Mouse (Mus musculus): ENCODE results near the gene Inip. TPM values are rescaled to one million over a fixed set of nuclear protein-coding genes. Genes with fewer than 3 reads are reported as not detected.

Gene Inip
- polyA plus RNA-seq, 1 experiment from 2014 or later = 40.2 TPM

- H3K36me3 ChIP-seq (ENCODE audit: insufficient read depth, low read length) = no peaks in the 10 kb centered on the region; the same call in 1 of the 2 replicates
- ATAC-seq (replicated peaks; ENCODE audit: low FRiP score, low read depth) (no peak), DNase-seq (ENCODE audit: low spot score) (no peak)
- no peak overlapping the region for H3K27ac ChIP-seq
- H3K4me2 ChIP-seq (ENCODE audit: low read length) = no peak overlapping the region
- H3K4me1 ChIP-seq (replicated peaks; ENCODE audit: insufficient read depth, low read length) = no peaks in the 10 kb centered on the region
- no peaks in the 10 kb centered on the region for H3K27me3 ChIP-seq (ENCODE audit: insufficient read depth, low read length)
- no peak overlapping the region for H3K9ac ChIP-seq (ENCODE audit: low read depth, low read length)
- H3K4me3 ChIP-seq (replicated peaks; ENCODE audit: low read depth, low read length) = no peak overlapping the region
- no peak for TF ChIP-seq CTCF (IDR thresholded peaks at IDR 0.05; ENCODE audit: low read depth)
- 55% methylated on average over 6 of the region's 6 CpGs for WGBS
- no peaks in the 10 kb centered on the region for H3K9me3 ChIP-seq (replicated peaks; ENCODE audit: low read length)
These were observed 31.4 kb upstream of the Inip start for GRCm38 (mm10) chr4:59832810-59833209.

DNA sequence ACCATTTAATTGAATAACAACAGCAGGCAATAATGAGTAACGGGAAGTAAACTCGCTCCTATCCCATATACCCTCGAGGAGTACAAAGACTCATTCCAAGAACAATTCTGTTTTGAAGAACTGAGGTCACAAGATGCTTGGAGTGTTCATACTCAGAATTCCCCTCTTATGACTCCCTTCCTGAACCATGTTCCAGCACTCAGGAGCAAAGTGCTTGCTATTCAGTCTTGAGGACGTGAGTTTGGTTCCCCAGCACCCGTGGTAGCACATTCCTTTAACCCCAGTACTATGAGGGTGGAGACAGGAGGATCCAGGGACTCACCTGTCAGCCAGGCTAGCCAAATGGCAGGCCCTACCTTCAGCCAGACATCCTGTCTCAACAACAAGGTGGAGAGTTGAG lies 29.6 kb upstream of the Inip start:
- no peak overlapping the region for H3K27ac ChIP-seq
- no peaks in the 10 kb centered on the region for H3K4me1 ChIP-seq (replicated peaks; ENCODE audit: insufficient read depth, low read length)
- H3K4me3 ChIP-seq (replicated peaks; ENCODE audit: low read depth, low read length) = no peak overlapping the region
- no peak overlapping the region for H3K9ac ChIP-seq (ENCODE audit: low read depth, low read length)
- H3K36me3 ChIP-seq (ENCODE audit: insufficient read depth, low read length) = no peaks in the 10 kb centered on the region; the same call in 1 of the 2 replicates
- TF ChIP-seq CTCF (IDR thresholded peaks at IDR 0.05; ENCODE audit: low read depth) = no peak
- H3K4me2 ChIP-seq (ENCODE audit: low read length) = no peak overlapping the region
- 80% methylated on average over 5 of the region's 5 CpGs for WGBS
- ATAC-seq (replicated peaks; ENCODE audit: low FRiP score, low read depth) = no peak
- no peak for DNase-seq (ENCODE audit: low spot score)
- H3K9me3 ChIP-seq (replicated peaks; ENCODE audit: low read length) = no peaks in the 10 kb centered on the region
- H3K27me3 ChIP-seq (ENCODE audit: insufficient read depth, low read length) = no peaks in the 10 kb centered on the region

GRCm38 (mm10) chr4:59829072-59829471 lies 27.7 kb upstream of the Inip start:
- H3K27ac ChIP-seq = no peak overlapping the region
- DNase-seq (ENCODE audit: low spot score) (no peak), ATAC-seq (replicated peaks; ENCODE audit: low FRiP score, low read depth) (no peak)
- H3K4me1 ChIP-seq (replicated peaks; ENCODE audit: insufficient read depth, low read length) = no peaks in the 10 kb centered on the region
- H3K36me3 ChIP-seq (ENCODE audit: insufficient read depth, low read length) = no peaks in the 10 kb centered on the region
- no peak overlapping the region for H3K4me2 ChIP-seq (ENCODE audit: low read length)
- no peak overlapping the region for H3K9ac ChIP-seq (ENCODE audit: low read depth, low read length)
- H3K9me3 ChIP-seq (replicated peaks; ENCODE audit: low read length) = no peaks in the 10 kb centered on the region
- no peaks in the 10 kb centered on the region for H3K27me3 ChIP-seq (ENCODE audit: insufficient read depth, low read length)
- no peak for TF ChIP-seq CTCF (IDR thresholded peaks at IDR 0.05; ENCODE audit: low read depth)
- no peak overlapping the region for H3K4me3 ChIP-seq (replicated peaks; ENCODE audit: low read depth, low read length)
- 82% methylated on average over 4 of the region's 4 CpGs for WGBS

GRCm38 (mm10) chr4:59826381-59826780 lies 25.0 kb upstream of the Inip start:
- no peak overlapping the region for H3K4me3 ChIP-seq (replicated peaks; ENCODE audit: low read depth, low read length)
- no peak for ATAC-seq (replicated peaks; ENCODE audit: low FRiP score, low read depth)
- WGBS = 92% methylated on average over 5 of the region's 5 CpGs

GRCm38 (mm10) chr4:59825634-59826033 lies 24.2 kb upstream of the Inip start:
- Histone ChIP-seq H3K27ac (no peak overlapping the region), H3K9me3 (replicated peaks; ENCODE audit: low read length) (no peaks in the 10 kb centered on the region), H3K4me2 (ENCODE audit: low read length) (no peak overlapping the region), H3K36me3 (ENCODE audit: insufficient read depth, low read length) (no peaks in the 10 kb centered on the region), H3K4me3 (replicated peaks; ENCODE audit: low read depth, low read length) (no peak overlapping the region), H3K4me1 (replicated peaks; ENCODE audit: insufficient read depth, low read length) (no peaks in the 10 kb centered on the region), H3K27me3 (ENCODE audit: insufficient read depth, low read length) (no peaks in the 10 kb centered on the region), H3K9ac (ENCODE audit: low read depth, low read length) (no peak overlapping the region)
- no peak for TF ChIP-seq CTCF (IDR thresholded peaks at IDR 0.05; ENCODE audit: low read depth)
- DNase-seq (ENCODE audit: low spot score) (no peak), ATAC-seq (replicated peaks; ENCODE audit: low FRiP score, low read depth) (no peak)
- whole genome bisulfite sequencing = 74% methylated on average over 6 of the region's 6 CpGs

More at GRCm38 (mm10) chr4:59826381-59826780, 25.0 kb upstream of the Inip start:
- no peaks in the 10 kb centered on the region for H3K36me3 ChIP-seq (ENCODE audit: insufficient read depth, low read length)
- DNase-seq (ENCODE audit: low spot score) = no peak
- H3K27ac ChIP-seq = no peak overlapping the region
- H3K4me2 ChIP-seq (ENCODE audit: low read length) = no peak overlapping the region
- TF ChIP-seq CTCF (IDR thresholded peaks at IDR 0.05; ENCODE audit: low read depth) = no peak
- no peaks in the 10 kb centered on the region for H3K9me3 ChIP-seq (replicated peaks; ENCODE audit: low read length)
- H3K4me1 ChIP-seq (replicated peaks; ENCODE audit: insufficient read depth, low read length) = no peaks in the 10 kb centered on the region
- no peaks in the 10 kb centered on the region for H3K27me3 ChIP-seq (ENCODE audit: insufficient read depth, low read length)
- no peak overlapping the region for H3K9ac ChIP-seq (ENCODE audit: low read depth, low read length)

DNA sequence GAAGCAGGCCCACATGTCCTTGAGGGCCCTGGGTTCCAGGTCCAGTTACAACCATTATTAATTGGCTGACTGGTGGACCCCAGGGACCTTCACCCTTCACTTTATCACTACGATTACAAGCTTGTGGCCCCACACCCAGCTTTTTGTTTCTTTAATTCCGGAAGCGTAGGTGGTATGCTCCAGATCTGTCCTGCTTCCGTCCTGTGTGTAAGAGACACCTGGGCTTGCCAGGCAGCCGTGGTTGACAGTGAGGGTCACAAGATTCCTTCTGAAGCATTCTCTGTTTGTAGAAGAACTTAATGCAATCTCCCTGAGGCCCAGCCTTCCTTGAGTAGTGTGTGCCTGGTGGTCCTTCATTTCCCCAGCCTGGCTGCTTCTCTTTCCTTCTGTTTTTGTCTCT lies 23.5 kb upstream of the Inip start:
- no peaks in the 10 kb centered on the region for H3K27me3 ChIP-seq (ENCODE audit: insufficient read depth, low read length)
- H3K4me3 ChIP-seq (replicated peaks; ENCODE audit: low read depth, low read length) = no peak overlapping the region
- no peak overlapping the region for H3K9ac ChIP-seq (ENCODE audit: low read depth, low read length)
- no peaks in the 10 kb centered on the region for H3K36me3 ChIP-seq (ENCODE audit: insufficient read depth, low read length)
- WGBS = 84% methylated on average over 5 of the region's 5 CpGs
- H3K4me1 ChIP-seq (replicated peaks; ENCODE audit: insufficient read depth, low read length) = 0 out of 2 replicates have a peak, but pooled peaks cover 2% of the 10 kb centered on the region
- no peaks in the 10 kb centered on the region for H3K9me3 ChIP-seq (replicated peaks; ENCODE audit: low read length)
- ATAC-seq (replicated peaks; ENCODE audit: low FRiP score, low read depth) = no peak
- H3K4me2 ChIP-seq (ENCODE audit: low read length) = no peak overlapping the region
- no peak for TF ChIP-seq CTCF (IDR thresholded peaks at IDR 0.05; ENCODE audit: low read depth)
- no peak overlapping the region for H3K27ac ChIP-seq
- DNase-seq (ENCODE audit: low spot score) = no peak

- TF ChIP-seq CTCF (IDR thresholded peaks at IDR 0.05; ENCODE audit: low read depth) = no peak
- WGBS = 61% methylated on average over 7 of the region's 7 CpGs
- no peak for ATAC-seq (replicated peaks; ENCODE audit: low FRiP score, low read depth)
- Histone ChIP-seq H3K27me3 (ENCODE audit: insufficient read depth, low read length) (no peaks in the 10 kb centered on the region), H3K9ac (ENCODE audit: low read depth, low read length) (no peak overlapping the region), H3K4me1 (replicated peaks; ENCODE audit: insufficient read depth, low read length) (0 out of 2 replicates have a peak, but pooled peaks cover 9% of the 10 kb centered on the region), H3K36me3 (ENCODE audit: insufficient read depth, low read length) (no peaks in the 10 kb centered on the region), H3K4me3 (replicated peaks; ENCODE audit: low read depth, low read length) (no peak overlapping the region), H3K9me3 (replicated peaks; ENCODE audit: low read length) (no peaks in the 10 kb centered on the region), H3K27ac (no peak overlapping the region), H3K4me2 (ENCODE audit: low read length) (no peak overlapping the region)
- DNase-seq (ENCODE audit: low spot score) = no peak
These were observed 22.1 kb upstream of the Inip start for GRCm38 (mm10) chr4:59823470-59823869.
